Mouse (Mus musculus) lung, postnatal 0 days (tissue): ENCODE results near the gene Syngr2.

ENCODE experiments used
- CTCF ChIP-seq: IDR thresholded peaks from 2 replicates; pipeline ENCODE4 v1.5.1; 2016; ENCODE audit warnings: antibody characterized with exemption, mild to moderate bottlenecking
- EP300 ChIP-seq: IDR thresholded peaks from 2 replicates; pipeline ENCODE4 v1.6.1; 2016; ENCODE audit warnings: antibody characterized with exemption, mild to moderate bottlenecking, control low read depth

DNA sequence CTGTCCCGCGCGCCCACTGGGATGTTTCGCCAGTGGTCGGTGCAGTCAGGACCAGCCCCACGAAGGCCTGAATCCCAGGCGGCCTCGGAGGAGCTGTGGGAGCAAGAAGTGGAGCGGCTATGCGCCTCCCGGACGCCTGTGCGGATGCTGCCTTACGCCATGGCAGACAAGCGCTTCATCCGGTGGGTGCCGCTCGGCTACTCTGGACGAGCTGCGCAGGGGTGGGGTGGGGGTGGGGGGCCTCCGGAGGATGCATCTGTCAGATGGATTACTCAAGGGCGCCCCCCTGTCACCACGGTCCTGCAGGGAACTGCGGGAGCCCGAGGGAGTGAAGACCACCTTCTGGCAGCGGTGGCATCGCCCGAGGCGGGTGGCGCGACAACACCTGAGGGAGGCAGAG is 26.4 kb upstream of the Syngr2 start:
- TF ChIP-seq CTCF (peak; percentile 64), EP300 (no peak)
